Mouse (Mus musculus): ENCODE measurements around the gene Dop1b. TPM values are rescaled to one million over a fixed set of nuclear protein-coding genes. Genes with fewer than 3 reads are reported as not detected.

The Dop1b gene
- total RNA-seq, 4 experiments from 2014 or later: 16.9 to 36.6 (median 26.4) TPM

DNA sequence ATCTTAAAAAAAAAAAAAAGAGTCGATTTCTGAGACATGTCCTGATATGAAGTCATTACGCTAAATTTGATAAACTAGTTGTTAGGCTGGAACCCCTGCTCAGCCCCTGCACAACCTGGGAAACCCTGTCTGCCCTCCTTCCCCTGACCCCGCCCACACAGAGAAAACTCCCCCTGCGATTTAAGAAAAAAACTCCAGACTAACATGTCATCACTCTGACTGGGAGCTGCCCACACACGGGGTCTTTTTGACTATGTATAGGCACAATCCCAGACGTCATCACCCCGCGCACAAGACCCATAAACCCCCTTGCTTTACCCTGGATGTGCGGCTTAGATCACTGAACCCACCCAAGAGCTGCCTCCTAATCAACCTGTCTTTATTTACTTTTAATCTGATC lies 118.4 kb downstream of the Dop1b start:
- DNase-seq: no peak

DNA sequence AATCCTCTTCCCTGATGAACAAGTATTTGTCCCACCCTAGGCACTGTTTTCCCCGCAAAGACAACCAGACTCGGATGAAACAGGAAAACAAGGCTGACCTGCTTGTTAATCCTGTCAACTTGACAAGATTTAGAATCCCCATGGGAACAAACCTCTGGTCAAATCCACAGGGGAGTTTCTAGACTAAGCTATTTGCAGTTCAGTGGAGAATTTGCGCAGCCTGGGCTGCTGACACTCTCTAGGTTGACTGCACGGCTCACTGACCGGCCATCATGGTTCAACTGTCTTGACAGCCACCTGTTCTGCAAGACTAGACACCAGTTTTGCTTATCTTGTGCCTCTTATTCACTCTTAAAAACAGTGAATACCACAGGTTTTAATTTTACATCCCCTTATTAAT lies 119.2 kb downstream of the Dop1b start:
- no peak for DNase-seq

DNA sequence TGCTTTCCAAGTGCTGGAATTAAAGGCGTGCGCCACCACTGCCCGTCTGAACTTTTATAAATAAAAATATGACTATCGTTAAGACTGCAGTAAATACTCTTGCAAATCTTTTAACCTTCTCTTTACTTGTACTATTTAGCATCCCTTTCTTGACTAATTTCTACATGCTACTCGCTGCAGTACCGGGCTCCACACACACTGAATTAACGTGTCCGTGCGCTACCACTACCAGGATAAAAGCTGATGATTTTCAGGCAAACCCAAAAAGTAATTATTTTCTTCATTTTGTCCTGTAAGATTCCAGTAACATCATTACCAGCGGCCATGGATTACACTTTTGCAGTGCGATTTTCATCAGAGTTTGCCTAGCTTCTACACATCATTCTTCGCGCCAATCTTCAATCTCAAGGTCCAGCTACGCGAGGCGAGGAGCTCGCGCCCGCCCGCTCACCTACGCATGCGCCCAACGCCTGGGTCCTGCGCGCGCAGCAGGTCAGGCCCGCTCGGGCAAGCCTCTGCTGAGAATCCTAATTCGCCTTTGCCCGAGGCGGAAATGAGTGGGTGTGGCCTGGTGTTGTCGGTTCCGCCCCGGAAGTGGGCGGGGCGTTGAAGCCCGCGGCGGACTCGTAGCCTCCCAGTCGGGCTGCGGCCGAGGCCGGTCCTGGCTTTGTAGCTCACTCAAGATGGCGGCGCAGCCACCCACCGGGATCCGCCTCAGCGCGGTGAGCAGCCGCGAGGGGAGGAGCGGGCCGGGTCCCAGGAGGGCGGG lies 120.1 kb downstream of the Dop1b start, which contains the start of gene Morc3:
Morc3 (plus strand) TSS at position 495 of the 769 bp plus-strand sequence.
- peak; percentile 99 for DNase-seq

DNA sequence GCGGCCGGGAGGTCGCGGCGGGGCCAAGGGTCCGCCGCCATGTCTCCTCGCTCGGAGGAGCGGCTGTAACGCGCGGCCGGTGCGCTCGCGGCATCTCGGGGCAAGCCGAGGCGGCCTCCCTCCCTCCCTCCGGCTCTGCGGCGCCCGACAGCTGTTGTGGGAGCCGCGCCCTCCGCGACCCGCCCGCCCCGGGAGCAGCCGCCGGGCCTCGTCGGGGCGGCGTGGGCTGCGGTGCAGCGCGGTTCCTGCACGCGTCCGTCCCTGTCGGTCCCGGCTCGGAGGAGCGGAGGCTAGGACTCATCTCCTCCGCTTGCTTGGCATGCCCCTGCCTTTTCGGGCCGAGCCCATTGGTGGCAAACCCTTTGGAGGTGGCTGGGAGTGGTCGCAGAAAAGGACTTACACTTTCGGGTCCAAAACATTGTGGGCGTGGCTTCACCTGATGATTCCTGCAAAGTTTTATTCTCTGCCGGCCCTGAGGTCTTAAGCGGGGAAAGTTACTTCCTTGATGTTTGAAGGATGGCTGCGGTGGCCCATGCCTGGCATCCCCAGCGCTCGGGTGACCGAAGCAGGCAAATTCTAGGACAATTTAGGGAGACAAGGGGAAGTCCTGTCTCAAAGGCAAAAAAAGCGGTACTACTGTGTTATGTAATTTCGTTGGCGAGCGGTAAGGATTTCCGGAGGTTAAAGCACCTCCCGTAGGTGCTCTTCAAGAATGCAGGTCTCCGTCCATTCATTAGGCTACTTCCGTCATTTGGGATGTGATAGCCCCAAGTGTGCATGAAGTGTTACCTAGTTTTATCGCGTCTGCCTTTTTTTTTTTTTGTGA lies 121.0 kb downstream of the Dop1b start:
- peak; percentile 47 for DNase-seq

DNA sequence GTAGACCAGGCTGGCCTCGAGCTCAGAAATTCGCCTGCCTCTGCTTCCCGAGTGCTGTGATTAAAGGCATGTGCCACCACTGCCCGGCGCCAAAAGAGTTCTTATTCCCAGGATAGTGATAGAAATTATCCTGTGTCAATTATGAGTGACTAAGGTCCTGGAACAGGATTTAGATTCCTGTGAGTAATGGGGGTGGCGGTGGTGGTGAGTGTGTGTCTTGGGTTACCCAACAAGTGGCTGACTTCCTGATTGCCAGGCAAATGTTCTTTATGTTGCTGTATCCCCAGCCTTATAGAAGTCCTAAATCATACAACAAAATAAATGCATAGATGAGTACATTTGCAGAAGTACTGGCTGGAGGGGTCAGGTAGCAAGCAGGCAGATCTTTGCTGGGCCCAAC lies 121.8 kb downstream of the Dop1b start:
- no peak for DNase-seq

DNA sequence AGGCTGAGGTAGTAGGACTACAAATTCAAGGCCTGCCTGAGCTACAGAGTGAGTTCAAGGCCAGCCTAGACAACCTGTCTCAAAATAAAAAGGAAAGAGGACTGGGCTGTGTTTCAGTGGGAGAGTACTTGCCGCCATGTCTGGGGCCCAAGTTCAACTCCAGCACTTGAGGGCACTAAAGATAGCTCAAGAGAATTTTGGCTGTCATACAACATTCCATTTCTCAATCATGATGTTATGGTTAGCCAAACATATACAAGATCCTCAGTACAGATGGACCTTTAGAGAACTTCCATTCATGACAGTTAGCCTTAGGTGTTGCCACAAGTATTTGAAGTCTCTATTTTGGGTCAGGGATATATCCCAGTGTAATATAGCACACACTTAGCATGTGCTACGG lies 122.4 kb downstream of the Dop1b start:
- DNase-seq: no peak

DNA sequence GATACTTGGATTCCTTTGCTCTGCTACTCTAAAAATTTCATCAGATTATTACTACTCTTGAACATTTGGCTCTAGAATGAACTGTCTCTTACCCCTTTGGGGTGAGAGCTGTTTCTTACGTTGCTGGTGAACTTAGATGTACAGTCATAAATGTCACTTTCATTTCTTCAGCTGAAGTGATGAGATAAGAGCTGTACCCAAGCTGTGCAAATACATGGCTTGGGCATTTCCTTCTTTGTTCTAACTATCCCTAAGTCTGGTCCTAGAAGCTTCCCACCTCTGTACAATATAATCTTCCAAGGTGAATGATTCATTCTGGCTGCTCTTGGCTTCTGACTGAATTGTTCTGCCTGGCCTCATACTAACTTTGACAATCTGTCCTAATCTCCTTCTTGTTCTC lies 127.3 kb downstream of the Dop1b start:
- DNase-seq: no peak

DNA sequence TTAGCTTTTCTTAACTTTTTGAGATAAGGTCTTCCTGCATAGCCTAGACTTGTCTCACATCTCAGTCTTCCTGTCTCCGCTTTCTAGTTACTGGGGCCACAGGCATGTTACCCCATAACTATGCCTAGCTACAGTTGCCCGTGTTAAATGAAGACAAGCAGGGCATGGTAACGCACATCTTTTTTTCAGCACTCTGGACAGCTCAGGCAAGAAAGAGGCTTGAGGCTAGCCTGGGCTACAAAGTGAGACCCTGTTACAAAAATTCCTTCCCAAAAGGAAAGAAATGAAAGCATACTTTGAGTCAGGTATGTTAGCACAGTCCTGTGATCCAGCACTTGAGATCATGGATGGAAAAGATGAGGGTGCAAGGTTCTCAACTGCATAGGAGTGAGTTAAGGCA lies 138.8 kb downstream of the Dop1b start:
- DNase-seq: no peak

DNA sequence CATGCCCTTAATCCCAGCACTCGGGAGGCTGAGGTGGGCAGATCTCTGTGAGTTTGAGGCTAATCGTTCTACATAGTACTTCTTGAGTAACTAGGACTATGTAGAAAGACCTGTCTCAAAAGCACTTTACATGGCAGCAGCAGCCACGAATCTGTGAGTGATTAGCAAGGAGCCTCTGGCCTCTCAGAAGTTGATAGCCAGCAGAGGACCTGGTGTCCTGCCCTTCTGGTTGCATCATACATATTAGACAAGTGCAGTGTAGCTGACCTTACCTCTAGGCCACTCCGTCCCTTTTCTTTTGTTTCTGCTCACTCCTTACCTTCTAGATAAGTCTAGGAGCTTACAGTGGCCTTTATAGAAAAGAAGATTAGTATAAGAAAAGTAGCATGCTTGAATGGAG lies 148.3 kb downstream of the Dop1b start:
- DNase-seq: peak; percentile 26

Other genes starting within 250 kb of the Dop1b start
- 10 to 100 TPM in 1 of 4 experiments, 1 to 10 TPM in 3; 4.0 to 11.5 (median 7.1) TPM for gene Setd4, start 107.8 kb upstream of the Dop1b start, total RNA-seq (2022)
- gene Cbr1, start 106.1 kb upstream of the Dop1b start, total RNA-seq (2022): 10 to 100 TPM; 82.7 to 91.9 (median 88.0) TPM
- gene Gm5678, start 83.8 kb upstream of the Dop1b start, total RNA-seq (2022): 1 to 10 TPM; 3.3 to 4.7 (median 3.4) TPM
- 10 to 100 TPM; 12.1 to 15.1 (median 12.9) TPM for gene Cbr3, start 28.7 kb upstream of the Dop1b start, total RNA-seq (2022)
- 10 to 100 TPM; 28.9 to 51.3 (median 36.0) TPM for gene Morc3, start 120.2 kb downstream of the Dop1b start, total RNA-seq (2022)
- 1 to 10 TPM; 1.7 to 3.4 (median 2.0) TPM for gene Chaf1b, start 172.0 kb downstream of the Dop1b start, total RNA-seq (2022)